Mouse (Mus musculus) layer of hippocampus, adult 18-20 months (tissue): ENCODE data around the gene Casp8ap2. TPM values are rescaled to one million over a fixed set of nuclear protein-coding genes. Genes with fewer than 3 reads are reported as not detected.

Source experiments
- DNase-seq, 2 experiments: peaks; one replicate each; pipeline ENCODE4 v3.0.0; 2022; ENCODE audit warnings: low spot score in 2 of 2
- total RNA-seq, 2 experiments: library from RNA; stranded (reverse); gene quantifications; 2 replicates each; pipeline ENCODE4 v1.2.3; 2021

Gene Casp8ap2
- total RNA-seq, 2 experiments from 2014 or later: 9.2 to 10.7 TPM

GRCm38 (mm10) chr4:32665843-32666242 is 50.6 kb downstream of the Casp8ap2 start:
- no peak for DNase-seq

- DNase-seq: no peak
These were observed 53.0 kb downstream of the Casp8ap2 start for GRCm38 (mm10) chr4:32668291-32668690.

DNA sequence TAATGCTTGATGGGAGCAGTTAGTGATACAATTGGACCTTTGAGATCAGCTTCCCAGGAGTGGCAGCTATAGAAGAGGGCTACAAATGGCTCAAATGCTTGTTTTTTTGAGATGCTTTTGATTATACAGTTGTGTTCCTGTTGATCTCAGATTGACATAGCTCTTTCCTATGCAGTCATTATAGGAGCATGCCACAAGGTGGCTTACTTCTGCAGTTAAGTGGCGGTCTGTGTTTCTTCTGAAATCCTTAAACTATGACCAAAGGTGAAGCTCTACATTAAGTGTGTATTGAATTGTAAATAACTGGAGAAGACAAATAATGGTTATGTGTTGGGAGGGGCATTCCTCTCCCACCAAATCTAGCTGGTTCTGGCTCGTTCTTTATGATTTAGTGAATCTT is 54.6 kb downstream of the Casp8ap2 start:
- no peak for DNase-seq

- DNase-seq: no peak
These were observed 58.8 kb downstream of the Casp8ap2 start for GRCm38 (mm10) chr4:32674025-32674424.

DNA sequence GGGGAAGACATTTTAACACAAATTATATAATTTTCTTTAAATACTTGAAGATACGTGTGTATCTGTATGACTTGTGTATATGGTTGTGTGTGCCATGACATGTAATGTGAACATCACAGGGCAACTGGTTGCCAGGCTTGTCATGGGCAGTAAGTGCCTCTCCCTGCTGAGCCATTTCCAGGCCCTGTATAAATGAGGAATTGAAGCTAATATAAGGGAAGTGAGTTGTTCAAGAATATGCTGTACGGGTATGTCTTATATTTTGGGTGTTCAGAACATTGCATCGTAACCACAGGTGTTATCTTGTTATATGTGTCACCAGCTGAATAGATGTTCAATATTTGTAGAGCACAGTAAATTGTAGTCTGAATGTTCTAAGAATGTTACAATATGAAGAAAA is 62.2 kb downstream of the Casp8ap2 start:
- DNase-seq: no peak

DNA sequence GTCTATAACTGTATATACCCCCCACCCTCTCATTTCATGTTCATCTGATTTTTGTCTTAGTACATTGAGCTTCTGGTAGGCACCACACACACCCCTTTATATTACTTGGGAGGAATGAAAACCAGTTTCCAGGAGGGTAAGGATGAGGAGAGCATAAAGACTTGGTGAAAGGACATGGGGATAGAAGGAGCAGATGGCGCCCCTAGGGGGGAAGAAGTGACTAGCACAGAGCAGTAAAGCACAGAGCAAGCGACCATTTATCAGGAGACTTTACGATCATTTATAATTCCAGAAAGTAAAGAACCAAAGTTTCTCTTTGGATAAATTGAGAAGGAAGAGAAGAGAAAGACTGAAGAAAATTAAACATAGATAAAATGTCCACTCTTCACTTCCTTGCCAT is 65.6 kb downstream of the Casp8ap2 start:
- no peak for DNase-seq

DNA sequence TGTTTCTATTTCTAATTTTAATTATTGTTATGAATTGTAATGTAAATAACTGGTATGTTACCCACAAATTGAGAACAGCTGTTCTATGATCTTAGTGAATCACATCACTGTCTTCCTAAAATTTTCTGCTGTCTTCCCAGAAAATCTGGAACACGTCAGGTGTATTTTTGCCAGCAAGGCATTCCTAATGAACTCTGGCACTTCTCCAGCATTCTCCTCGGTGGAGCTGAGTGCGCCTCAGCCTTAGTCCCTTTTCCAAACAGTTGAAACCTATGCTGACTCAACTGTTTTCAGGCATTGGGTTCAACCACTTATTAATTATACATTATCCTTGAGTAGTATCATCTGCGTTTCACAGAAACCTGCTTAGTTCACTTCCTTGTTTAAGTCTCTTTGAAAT is 67.2 kb downstream of the Casp8ap2 start:
- DNase-seq: no peak

GRCm38 (mm10) chr4:32683061-32683582 is 67.9 kb downstream of the Casp8ap2 start:
- no peak for DNase-seq

Other genes with a start within 250 kb of the Casp8ap2 start
- gene Gja10, start 12.7 kb upstream of the Casp8ap2 start, total RNA-seq: not detected
- gene Mdn1, start 41.7 kb downstream of the Casp8ap2 start, total RNA-seq: 10 to 100 TPM; 29.3 to 30.0 TPM
- 10 to 100 TPM; 34.9 to 35.4 TPM for gene Lyrm2, start 184.8 kb downstream of the Casp8ap2 start, total RNA-seq